Mouse (Mus musculus) MEL (cell line): ENCODE results near the gene Ms4a6d. TPM values are rescaled to one million over a fixed set of nuclear protein-coding genes. Genes with fewer than 3 reads are reported as not detected.
A peak's percentile ranks its signal among the peaks of the same experiment; 100 is the strongest.

Source experiments
- DNase-seq: peaks from one replicate; pipeline ENCODE4 v3.0.0; 2011; ENCODE audit warnings: low read depth, low spot score
- H3K27ac ChIP-seq: 2 replicates; pipeline ENCODE4 v1.5.1; 2012; ENCODE audit warnings: low read depth, mild to moderate bottlenecking, control low read depth, low read length, moderate library complexity; ENCODE audit not compliant: control insufficient read depth
- H3K27me3 ChIP-seq, 2 experiments: fragments of 150-350 bp in 1 of 2; sonication (generic) in 1 of 2; 2 replicates each; pipeline ENCODE4 v1.6.1; 2012; ENCODE audit warnings: low read length in 2 of 2, mild to moderate bottlenecking in 2 of 2, improper control_type of control experiment in 1 of 2, moderate library complexity in 1 of 2; ENCODE audit not compliant: insufficient read depth in 2 of 2, control insufficient read depth in 1 of 2
- H3K36me3 ChIP-seq, 2 experiments: 2 replicates each; pipeline ENCODE4 v1.6.1; 2012 to 2014; ENCODE audit warnings: low read length in 2 of 2, improper control_type of control experiment in 1 of 2, inconsistent platforms in 1 of 2, mild to moderate bottlenecking in 1 of 2; ENCODE audit not compliant: insufficient read depth in 2 of 2, control insufficient read depth in 1 of 2
- H3K4me1 ChIP-seq, 2 experiments: fragments of 150-350 bp in 1 of 2; sonication (generic) in 1 of 2; 2 replicates each; pipeline ENCODE4 v1.6.1; 2012; ENCODE audit warnings: low read length in 2 of 2, improper control_type of control experiment in 1 of 2, mild to moderate bottlenecking in 1 of 2; ENCODE audit not compliant: insufficient read depth in 2 of 2, control insufficient read depth in 1 of 2
- H3K4me3 ChIP-seq, 2 experiments: fragments of 150-350 bp in 1 of 2; sonication (generic) in 1 of 2; 2 replicates each; pipeline ENCODE4 v1.5.1; 2012; ENCODE audit warnings: low read depth in 2 of 2, low read length in 2 of 2, mild to moderate bottlenecking in 2 of 2, moderate library complexity in 2 of 2, control low read depth in 1 of 2, improper control_type of control experiment in 1 of 2; ENCODE audit not compliant: control insufficient read depth in 1 of 2, insufficient read depth in 1 of 2
- H3K79me2 ChIP-seq: 2 replicates; pipeline ENCODE4 v1.6.1; 2012; ENCODE audit warnings: mild to moderate bottlenecking, low read length, moderate library complexity; ENCODE audit not compliant: control insufficient read depth, poor library complexity, insufficient read depth
- H3K9ac ChIP-seq: 2 replicates; pipeline ENCODE4 v1.6.1; 2012; ENCODE audit warnings: low read depth, mild to moderate bottlenecking, control low read depth, low read length, moderate library complexity; ENCODE audit not compliant: control insufficient read depth, poor library complexity, severe bottlenecking
- H3K9me3 ChIP-seq: fragments of 150-350 bp; sonication (generic); replicated peaks from 2 replicates; pipeline ENCODE4 v1.6.1; 2012; ENCODE audit warnings: mild to moderate bottlenecking, low read length, improper control_type of control experiment, moderate library complexity; ENCODE audit not compliant: insufficient read depth
- BHLHE40 ChIP-seq: IDR thresholded peaks from 2 replicates; pipeline ENCODE4 v1.6.1; 2012; ENCODE audit warnings: low read depth, mild to moderate bottlenecking, inconsistent platforms, low read length, improper control_type of control experiment, borderline replicate concordance
- CHD1 ChIP-seq: IDR thresholded peaks from 2 replicates; pipeline ENCODE4 v1.6.1; 2012; ENCODE audit warnings: low read depth, mild to moderate bottlenecking, inconsistent platforms, low read length, improper control_type of control experiment
- CHD2 ChIP-seq: IDR thresholded peaks from 2 replicates; pipeline ENCODE4 v1.6.1; 2011; ENCODE audit warnings: low read length, improper control_type of control experiment
- CTCF ChIP-seq, 3 experiments: IDR thresholded peaks in 2 of 3; conservative IDR thresholded peaks in 1 of 3; 2 replicates each; pipeline ENCODE4 v1.5.1; 2011 to 2012; ENCODE audit warnings: low read length in 3 of 3, low read depth in 2 of 3, mild to moderate bottlenecking in 2 of 3, improper control_type of control experiment in 1 of 3, inconsistent platforms in 1 of 3, mixed read lengths in 1 of 3, moderate library complexity in 1 of 3; ENCODE audit not compliant: control insufficient read depth in 1 of 3, insufficient read depth in 1 of 3, poor library complexity in 1 of 3, severe bottlenecking in 1 of 3
- E2F4 ChIP-seq: IDR thresholded peaks from 2 replicates; pipeline ENCODE4 v1.6.1; 2011; ENCODE audit warnings: low read depth, low read length, improper control_type of control experiment, borderline replicate concordance
- EP300 ChIP-seq, 2 experiments: IDR thresholded peaks; 2 replicates each; pipeline ENCODE4 v1.6.1; 2011; ENCODE audit warnings: improper control_type of control experiment in 2 of 2, low read length in 2 of 2, low read depth in 1 of 2, mild to moderate bottlenecking in 1 of 2
- GABPA ChIP-seq: IDR thresholded peaks from 2 replicates; pipeline ENCODE4 v1.6.1; 2012; ENCODE audit warnings: low read depth, mild to moderate bottlenecking, inconsistent platforms, low read length, improper control_type of control experiment, moderate library complexity
- GATA1 ChIP-seq: IDR thresholded peaks from 2 replicates; pipeline ENCODE4 v1.6.1; 2011; ENCODE audit warnings: low read depth, low read length, improper control_type of control experiment
- KAT2A ChIP-seq: conservative IDR thresholded peaks from 2 replicates; pipeline ENCODE4 v1.6.1; 2012; ENCODE audit warnings: low read depth, low read length, improper control_type of control experiment, inconsistent platforms
- MAFK ChIP-seq: IDR thresholded peaks from 2 replicates; pipeline ENCODE4 v1.6.1; 2011; ENCODE audit warnings: low read depth, mild to moderate bottlenecking, low read length, improper control_type of control experiment, borderline replicate concordance
- MAX ChIP-seq: IDR thresholded peaks from 2 replicates; pipeline ENCODE4 v1.6.1; 2011; ENCODE audit warnings: low read length, improper control_type of control experiment
- MAZ ChIP-seq: IDR thresholded peaks from 2 replicates; pipeline ENCODE4 v1.6.1; 2012; ENCODE audit warnings: low read depth, mild to moderate bottlenecking, inconsistent platforms, low read length, improper control_type of control experiment
- MEF2A ChIP-seq: IDR thresholded peaks from 2 replicates; pipeline ENCODE4 v1.6.1; 2014; ENCODE audit warnings: low read depth, mild to moderate bottlenecking, inconsistent platforms, low read length, improper control_type of control experiment; ENCODE audit not compliant: poor library complexity, insufficient replicate concordance, severe bottlenecking; ENCODE audit errors: extremely low read depth
- MYB ChIP-seq: IDR thresholded peaks from 2 replicates; pipeline ENCODE4 v1.6.1; 2011; ENCODE audit warnings: mild to moderate bottlenecking, low read depth, low read length, improper control_type of control experiment
- MYC ChIP-seq: IDR thresholded peaks from 2 replicates; pipeline ENCODE4 v1.6.1; 2011; ENCODE audit warnings: low read depth, mild to moderate bottlenecking, low read length, improper control_type of control experiment, moderate library complexity
- NELFE ChIP-seq: IDR thresholded peaks from 2 replicates; pipeline ENCODE4 v1.6.1; 2011; ENCODE audit warnings: low read depth, low read length, improper control_type of control experiment
- NRF1 ChIP-seq: IDR thresholded peaks from 2 replicates; pipeline ENCODE4 v1.6.1; 2014; ENCODE audit warnings: low read depth, mild to moderate bottlenecking, inconsistent platforms, low read length, improper control_type of control experiment, moderate library complexity; ENCODE audit not compliant: poor library complexity, insufficient read depth, severe bottlenecking
- POLR2A ChIP-seq, 2 experiments: IDR thresholded peaks; 2 replicates each; pipeline ENCODE4 v1.6.1; 2011 to 2012; ENCODE audit warnings: low read length in 2 of 2, mild to moderate bottlenecking in 2 of 2, control low read depth in 1 of 2, improper control_type of control experiment in 1 of 2, low read depth in 1 of 2, moderate library complexity in 1 of 2; ENCODE audit not compliant: control insufficient read depth in 1 of 2, insufficient read depth in 1 of 2, poor library complexity in 1 of 2
- POLR2AphosphoS2 ChIP-seq: IDR thresholded peaks from 2 replicates; pipeline ENCODE4 v1.6.1; 2011; ENCODE audit warnings: low read length, improper control_type of control experiment
- POLR2AphosphoS5 ChIP-seq: IDR thresholded peaks from 2 replicates; pipeline ENCODE4 v1.6.1; 2012; ENCODE audit warnings: low read depth, borderline replicate concordance, mild to moderate bottlenecking, inconsistent platforms, low read length, moderate library complexity, mixed read lengths
- RAD21 ChIP-seq: IDR thresholded peaks from 2 replicates; pipeline ENCODE4 v1.6.1; 2011; ENCODE audit warnings: mild to moderate bottlenecking, low read depth, low read length, improper control_type of control experiment
- SIN3A ChIP-seq: IDR thresholded peaks from 2 replicates; pipeline ENCODE4 v1.6.1; 2012; ENCODE audit warnings: low read length, improper control_type of control experiment, inconsistent platforms
- SMC3 ChIP-seq: IDR thresholded peaks from 2 replicates; pipeline ENCODE4 v1.6.1; 2011; ENCODE audit warnings: low read depth, low read length, improper control_type of control experiment
- UBTF ChIP-seq: IDR thresholded peaks from 2 replicates; pipeline ENCODE4 v1.6.1; 2012; ENCODE audit warnings: low read depth, mild to moderate bottlenecking, inconsistent platforms, low read length, improper control_type of control experiment, moderate library complexity, borderline replicate concordance; ENCODE audit not compliant: insufficient read depth
- USF1 ChIP-seq: IDR thresholded peaks from 2 replicates; pipeline ENCODE4 v1.6.1; 2014; ENCODE audit warnings: low read depth, mild to moderate bottlenecking, inconsistent platforms, low read length, improper control_type of control experiment, moderate library complexity
- USF2 ChIP-seq, 2 experiments: IDR thresholded peaks; 2 replicates each; pipeline ENCODE4 v1.6.1; 2011 to 2012; ENCODE audit warnings: improper control_type of control experiment in 2 of 2, low read length in 2 of 2, borderline replicate concordance in 1 of 2, inconsistent platforms in 1 of 2, low read depth in 1 of 2, mild to moderate bottlenecking in 1 of 2; ENCODE audit not compliant: insufficient read depth in 1 of 2
- ZC3H11A ChIP-seq: IDR thresholded peaks from 2 replicates; pipeline ENCODE4 v1.6.1; 2012; ENCODE audit warnings: low read depth, mild to moderate bottlenecking, inconsistent platforms, low read length, improper control_type of control experiment
- ZKSCAN1 ChIP-seq: IDR thresholded peaks from 2 replicates; pipeline ENCODE4 v1.6.1; 2012; ENCODE audit warnings: low read depth, mild to moderate bottlenecking, inconsistent platforms, low read length, improper control_type of control experiment, moderate library complexity
- ZNF384 ChIP-seq: IDR thresholded peaks from 2 replicates; pipeline ENCODE4 v1.6.1; 2012; ENCODE audit warnings: low read depth, mild to moderate bottlenecking, inconsistent platforms, low read length, improper control_type of control experiment
- polyA plus RNA-seq, 2 experiments: library from polyadenylated mRNA; stranded (reverse) in 1 of 2; unstranded in 1 of 2; fragments of >175 nt in 1 of 2; fragments of >200 nt in 1 of 2; gene quantifications; 2 replicates each; pipeline versions ENCODE4 v1.2.1 to v1.2.4; 2012; ENCODE audit warnings: low replicate concordance in 2 of 2, low read depth in 1 of 2; ENCODE audit not compliant: insufficient read length in 2 of 2, insufficient read depth in 1 of 2, missing spikeins in 1 of 2
- total RNA-seq: library from RNA; depleted of rRNA; stranded (reverse); fragments of 300-350 nt; gene quantifications from 2 replicates; pipeline ENCODE4 v1.2.3, GENCODE M21; 2012

The Ms4a6d gene
- total and polyA plus RNA-seq, 3 experiments, result not detected

GRCm38 (mm10) chr19:11611541-11611945 lies 6.9 kb upstream of the Ms4a6d start:
- H3K36me3 ChIP-seq, result peaks cover 0 to 32% of the 10 kb centered on the region in 2 experiments; a peak in 2 of 4 replicates
- H3K79me2 ChIP-seq, result no peaks in the 10 kb centered on the region
- H3K4me3 ChIP-seq, result no peak overlapping the region
- peak overlapping the region; percentile 32; the same call in 1 of the 2 replicates for H3K9ac ChIP-seq
- peaks cover 25 to 26% of the 10 kb centered on the region in 2 experiments for H3K4me1 ChIP-seq
- no peaks in the 10 kb centered on the region for H3K9me3 ChIP-seq
- H3K27me3 ChIP-seq, result no peaks in the 10 kb centered on the region
- DNase-seq, result peak; percentile 85
- peak overlapping the region; percentile 8; the same call in 1 of the 2 replicates for H3K27ac ChIP-seq
- peak; percentile 94 for TF ChIP-seq ZC3H11A
- peak; percentile 96 for TF ChIP-seq RAD21
- TF ChIP-seq POLR2AphosphoS5, result no peak
- 0 out of 2 replicates have a peak, but pooled peaks have one; percentile 26 for TF ChIP-seq MAZ
- TF ChIP-seq SMC3, result peak; percentile 95
- TF ChIP-seq MYB, result no peak
- peak; percentile 73 for TF ChIP-seq SIN3A
- peak; percentile 46 to 93 (median 70) for TF ChIP-seq CTCF (IDR thresholded peaks at IDR 0.05 in 2 of 3, conservative IDR thresholded peaks at IDR 0.05 in 1 of 3; ENCODE audit: control insufficient read depth in 1 of 3, insufficient read depth in 1 of 3, low read depth in 2 of 3, low read length in 3 of 3, poor library complexity in 1 of 3, severe bottlenecking in 1 of 3)
- peak; percentile 55; the same call in 1 of the 2 replicates for TF ChIP-seq MYC

DNA sequence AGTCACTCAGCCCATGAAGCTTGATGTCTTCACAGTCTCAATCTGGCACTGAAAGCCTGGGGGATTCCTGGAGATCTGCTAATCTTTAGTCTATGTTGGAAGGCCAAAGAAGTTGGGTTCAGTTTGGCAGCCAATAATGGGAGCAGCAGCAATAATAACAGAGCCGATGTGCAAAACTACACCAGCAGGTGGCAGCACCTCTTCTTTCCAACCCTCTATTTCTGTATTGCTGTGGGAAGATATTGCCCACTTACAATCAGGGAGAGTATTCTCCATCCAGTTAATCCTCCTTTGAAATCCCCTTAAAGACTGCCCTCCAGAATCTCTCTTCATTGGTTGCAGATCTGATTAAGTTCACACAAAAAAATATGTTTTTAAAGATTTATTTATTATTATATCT lies 3.5 kb upstream of the Ms4a6d start:
- no peaks in the 10 kb centered on the region for H3K9me3 ChIP-seq
- no peak overlapping the region for H3K27ac ChIP-seq
- no peaks in the 10 kb centered on the region for H3K79me2 ChIP-seq
- no peaks in the 10 kb centered on the region for H3K27me3 ChIP-seq
- no peak overlapping the region for H3K9ac ChIP-seq
- peaks cover 0 to 13% of the 10 kb centered on the region in 2 experiments; a peak in 2 of 4 replicates for H3K36me3 ChIP-seq
- peak; percentile 69 for DNase-seq
- H3K4me1 ChIP-seq, result peaks cover 11 to 14% of the 10 kb centered on the region in 2 experiments
- H3K4me3 ChIP-seq, result no peak overlapping the region
- TF ChIP-seq GATA1 (no peak), EP300 (IDR thresholded peaks at IDR 0.05; ENCODE audit: low read depth in 1 of 2, low read length in 2 of 2) (no peak), MEF2A (no peak), MAFK (no peak), SMC3 (peak; percentile 98), CHD2 (no peak), NELFE (no peak), GABPA (no peak), SIN3A (0 out of 2 replicates have a peak, but pooled peaks have one; percentile 22), CTCF (IDR thresholded peaks at IDR 0.05 in 2 of 3, conservative IDR thresholded peaks at IDR 0.05 in 1 of 3; ENCODE audit: control insufficient read depth in 1 of 3, insufficient read depth in 1 of 3, low read depth in 2 of 3, low read length in 3 of 3, poor library complexity in 1 of 3, severe bottlenecking in 1 of 3) (peak; percentile 68 to 91 (median 74)), NRF1 (no peak), USF1 (no peak), MAX (0 out of 2 replicates have a peak, but pooled peaks have one; percentile 22), MAZ (no peak), ZKSCAN1 (no peak), POLR2AphosphoS2 (no peak), USF2 (IDR thresholded peaks at IDR 0.05; ENCODE audit: borderline replicate concordance in 1 of 2, insufficient read depth in 1 of 2, low read depth in 1 of 2, low read length in 2 of 2) (no peak), E2F4 (no peak), BHLHE40 (peak; percentile 40), CHD1 (no peak), POLR2A (IDR thresholded peaks at IDR 0.05; ENCODE audit: control insufficient read depth in 1 of 2, insufficient read depth in 1 of 2, low read depth in 1 of 2, low read length in 2 of 2, poor library complexity in 1 of 2) (no peak), ZNF384 (0 out of 2 replicates have a peak, but pooled peaks have one; percentile 17), MYC (no peak), UBTF (no peak), POLR2AphosphoS5 (no peak), KAT2A (no peak)
